In the genomic region with DNA sequence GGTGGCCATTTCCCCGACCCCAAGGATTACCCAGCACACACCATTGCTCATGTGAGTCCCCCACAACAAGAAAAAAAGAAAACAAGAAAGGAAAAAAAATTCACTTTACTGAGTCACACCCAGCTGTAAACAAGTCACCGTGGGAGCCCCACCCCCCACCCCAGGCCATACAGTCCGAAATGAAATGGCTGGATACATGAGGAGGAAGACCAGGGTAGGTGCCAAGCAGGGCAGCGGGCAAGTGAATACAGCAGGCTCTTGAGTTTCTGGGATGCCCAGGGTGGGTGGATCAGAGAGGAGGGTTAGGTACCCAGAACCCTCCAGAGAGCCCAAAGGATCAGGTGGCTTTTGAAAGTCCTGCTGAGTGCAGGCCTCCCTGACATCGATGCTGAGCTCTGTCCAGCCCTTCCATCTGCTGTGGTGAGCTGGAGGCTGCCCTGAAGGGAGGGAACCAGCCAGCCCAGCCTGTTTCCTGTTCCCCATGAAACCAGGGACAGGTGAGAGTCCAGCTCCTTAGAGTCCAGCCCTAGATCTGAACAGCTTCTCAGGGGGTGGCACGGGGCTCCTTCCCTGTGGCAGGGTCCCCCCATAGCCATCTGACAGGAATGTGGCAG, we compare ENCODE assay signal across 10 mouse cellular contexts. TPM values are rescaled to one million over a fixed set of nuclear protein-coding genes. Genes with fewer than 3 reads are reported as not detected.
DNase-seq lines count a peak whose midpoint lies in the region; ATAC-seq and TF ChIP-seq lines count a peak whose summit lies in the region.
"Had no signal": no experiment of that assay in that cellular context is flagged by ENCODE, and none has a peak within 500 bp of the region (broad histone marks: within the 10 kb centered on the region; RNA-seq: fewer than 3 reads in every experiment).

No protein-coding gene starts in this region.

- WGBS in embryonic facial prominence, embryonic 15.5 days = 17% methylated on average over 6 of the region's 6 CpGs
- WGBS in limb, embryonic 14.5 days = 16% methylated on average over 6 of the region's 6 CpGs

- peaks cover 32% of the 10 kb centered on the region for H3K36me3 ChIP-seq in ES-E14 (ENCODE audit: control insufficient read depth, insufficient read depth, low read length, poor library complexity, severe bottlenecking)
- H3K36me3 ChIP-seq in embryonic facial prominence, embryonic 15.5 days = peaks cover 39% of the 10 kb centered on the region
- peaks cover 42% of the 10 kb centered on the region for H3K36me3 ChIP-seq in limb, embryonic 14.5 days (ENCODE audit: control insufficient read depth, insufficient read depth, low read length)

- peaks cover 9 to 37% of the 10 kb centered on the region in 2 experiments; a peak in 3 of 4 replicates for H3K4me1 ChIP-seq in ES-E14 (ENCODE audit: control insufficient read depth in 2 of 2, insufficient read depth in 2 of 2, low read length in 2 of 2, poor library complexity in 1 of 2)
- H3K4me1 ChIP-seq in embryonic facial prominence, embryonic 15.5 days = peaks cover 41% of the 10 kb centered on the region
- H3K4me1 ChIP-seq in limb, embryonic 14.5 days (ENCODE audit: control insufficient read depth, insufficient read depth, low read length) = peaks cover 22% of the 10 kb centered on the region

- in situ Hi-C loops in ES-E14 (cut with MboI; ENCODE audit: low sequenced_read_pairs in 2 of 2, unreplicated experiment in 2 of 2) = no loop called here

- H3K9ac ChIP-seq in ES-E14 (ENCODE audit: insufficient read depth, low read depth, low read length, poor library complexity, severe bottlenecking) = peak overlapping the region; percentile 36; the same call in 1 of the 2 replicates
- H3K9ac ChIP-seq in embryonic facial prominence, embryonic 15.5 days = no peak overlapping the region
- H3K9ac ChIP-seq in limb, embryonic 14.5 days (ENCODE audit: low read depth, low read length, severe bottlenecking) = peak overlapping the region; percentile 99; the same call in 1 of the 2 replicates

- H3K4me3 ChIP-seq in ES-E14 (ENCODE audit: insufficient read depth in 1 of 2, low read depth in 1 of 2, low read length in 2 of 2, poor library complexity in 1 of 2, severe bottlenecking in 1 of 2) = peak overlapping the region in 1 of 2 experiments; percentile 17; a peak in 1 of 4 replicates
- H3K4me3 ChIP-seq in embryonic facial prominence, embryonic 15.5 days (replicated peaks) = no peak overlapping the region
- H3K4me3 ChIP-seq in limb, embryonic 14.5 days (replicated peaks; ENCODE audit: low read length) = 0 out of 2 replicates have a peak overlapping the region, but pooled peaks have one; percentile 73

- peak; percentile 14 for DNase-seq in gastrocnemius, postnatal 10 days
- no peak for DNase-seq in gastrocnemius, postnatal 4 days (ENCODE audit: low spot score in 2 of 2)
- DNase-seq in ES-E14 (ENCODE audit: low read depth, low spot score) = no peak
- no peak for DNase-seq in limb, embryonic 14.5 days (ENCODE audit: low spot score)
- no peak for DNase-seq in frontal cortex, postnatal 25 days (ENCODE audit: low spot score in 2 of 2)
- no peak for DNase-seq in kidney, adult 9 months

- peak overlapping the region; percentile 63 for H3K27ac ChIP-seq in ES-E14 (ENCODE audit: insufficient read depth, low read depth, low read length, poor library complexity, severe bottlenecking)
- H3K27ac ChIP-seq in embryonic facial prominence, embryonic 15.5 days (replicated peaks) = peak overlapping the region; percentile 35; the same call in 1 of the 2 replicates
- peak overlapping the region; percentile 99; the same call in 1 of the 2 replicates for H3K27ac ChIP-seq in limb, embryonic 14.5 days (replicated peaks; ENCODE audit: low read depth, low read length)

- no peaks in the 10 kb centered on the region for H3K9me3 ChIP-seq in ES-E14 (ENCODE audit: control insufficient read depth, insufficient read depth, low read depth, low read length)
- H3K9me3 ChIP-seq in embryonic facial prominence, embryonic 15.5 days (replicated peaks) = no peaks in the 10 kb centered on the region
- H3K9me3 ChIP-seq in limb, embryonic 14.5 days (ENCODE audit: control insufficient read depth, low read length) = no peaks in the 10 kb centered on the region

- no peak for TF ChIP-seq POLR2A in limb, embryonic 14.5 days (IDR thresholded peaks at IDR 0.05; ENCODE audit: borderline replicate concordance, extremely low read depth, insufficient read depth, insufficient read length)

- peak overlapping the region; percentile 78 for H3K4me2 ChIP-seq in embryonic facial prominence, embryonic 15.5 days (replicated peaks)
- H3K4me2 ChIP-seq in limb, embryonic 14.5 days (replicated peaks; ENCODE audit: low read depth, low read length, severe bottlenecking) = peak overlapping the region; percentile 81

- no peak for ATAC-seq in embryonic facial prominence, embryonic 15.5 days (ENCODE audit: insufficient number of reproducible peaks, low FRiP score, low TSS enrichment, low read depth)
- ATAC-seq in limb, embryonic 14.5 days (ENCODE audit: low FRiP score, low read depth) = no peak
- no peak for ATAC-seq in megakaryocyte, adult 5-6 weeks (ENCODE audit: poor library complexity, severe bottlenecking)

- H3K27me3 ChIP-seq in embryonic facial prominence, embryonic 15.5 days = no peaks in the 10 kb centered on the region
- no peaks in the 10 kb centered on the region for H3K27me3 ChIP-seq in limb, embryonic 14.5 days (ENCODE audit: control insufficient read depth, insufficient read depth, low read length)

TF ChIP-seq in ES-E14, 5 proteins besides CTCF, POLR2A, EP300 and RAD21:
- no peak for TF ChIP-seq MAFK (IDR thresholded peaks at IDR 0.05; ENCODE audit: insufficient read depth, low read depth, low read length)
- TF ChIP-seq ZC3H11A (IDR thresholded peaks at IDR 0.05; ENCODE audit: borderline replicate concordance, low read depth, low read length) = no peak
- TF ChIP-seq CHD2 (IDR thresholded peaks at IDR 0.05; ENCODE audit: low read depth, low read length) = no peak
- no peak for TF ChIP-seq HCFC1 (IDR thresholded peaks at IDR 0.05; ENCODE audit: borderline replicate concordance, insufficient read depth, low read length)
- TF ChIP-seq ZNF384 (IDR thresholded peaks at IDR 0.05; ENCODE audit: low read depth, low read length) = no peak

RNA-seq across cellular contexts. Expression of a gene that starts 0.7 kb away (rescaled TPM):
- 10 to 100 TPM; 43.3 to 55.2 TPM for total RNA-seq in gastrocnemius, postnatal 10 days (2021)
- 100 to 1,000 TPM; 130 to 135 TPM for total RNA-seq in gastrocnemius, postnatal 4 days (2021)
- total RNA-seq in ES-E14 (2012; rRNA removed) = 345 and 362 TPM in 2 replicates
- polyA plus RNA-seq in embryonic facial prominence, embryonic 15.5 days (2015; fragmentation: Nextera tagmentation; extraction: Ambion mirVana) = 879 and 898 TPM in 2 replicates
- 1,140 and 1,381 TPM in 2 replicates for polyA plus RNA-seq in limb, embryonic 14.5 days (2012; rRNA removed)
- polyA plus RNA-seq in limb, embryonic 14.5 days (2014; fragmentation: Nextera tagmentation; extraction: Ambion mirVana) = 1,171 and 1,392 TPM in 2 replicates
- total RNA-seq in megakaryocyte, adult 5-6 weeks (2015) = 1.3 and 2.2 TPM in 2 replicates
- not detected in 2 replicates for total RNA-seq in megakaryocyte, adult 5-6 weeks (2017)

RNA-seq across cellular contexts. Expression of a gene that starts 5.8 kb away (rescaled TPM):
- total RNA-seq in gastrocnemius, postnatal 10 days (2021) = under 1 TPM in 1 of 2 experiments, not detected in 1; 0.16 TPM
- total RNA-seq in gastrocnemius, postnatal 4 days (2021) = under 1 TPM; 0.32 to 0.36 TPM
- total RNA-seq in ES-E14 (2012; rRNA removed) = 5.6 and 9.5 TPM in 2 replicates
- 0.25 and 0.49 TPM in 2 replicates for polyA plus RNA-seq in embryonic facial prominence, embryonic 15.5 days (2015; fragmentation: Nextera tagmentation; extraction: Ambion mirVana)
- polyA plus RNA-seq in limb, embryonic 14.5 days (2012; rRNA removed) = 0.47 and 0.88 TPM in 2 replicates
- polyA plus RNA-seq in limb, embryonic 14.5 days (2014; fragmentation: Nextera tagmentation; extraction: Ambion mirVana) = 0.17 and 0.32 TPM in 2 replicates
- not detected in 2 replicates for total RNA-seq in megakaryocyte, adult 5-6 weeks (2015)
- total RNA-seq in megakaryocyte, adult 5-6 weeks (2017) = not detected in 2 replicates

RNA-seq across cellular contexts. Expression of a gene that starts 12.7 kb away (rescaled TPM):
- not detected for total RNA-seq in gastrocnemius, postnatal 10 days (2021)
- not detected for total RNA-seq in gastrocnemius, postnatal 4 days (2021)
- total RNA-seq in ES-E14 (2012; rRNA removed) = 0.18 and 0.79 TPM in 2 replicates
- polyA plus RNA-seq in embryonic facial prominence, embryonic 15.5 days (2015; fragmentation: Nextera tagmentation; extraction: Ambion mirVana) = 0.67 and 0.79 TPM in 2 replicates
- polyA plus RNA-seq in limb, embryonic 14.5 days (2012; rRNA removed) = 0.05 TPM in 1 of 2 replicates, not detected in the other
- polyA plus RNA-seq in limb, embryonic 14.5 days (2014; fragmentation: Nextera tagmentation; extraction: Ambion mirVana) = 0.37 and 0.56 TPM in 2 replicates
- total RNA-seq in megakaryocyte, adult 5-6 weeks (2015) = not detected in 2 replicates
- 0.69 TPM in 1 of 2 replicates, not detected in the other for total RNA-seq in megakaryocyte, adult 5-6 weeks (2017)
- total RNA-seq: left cerebral cortex, postnatal 10 days had no signal
- polyA plus RNA-seq: spleen, adult 2 months had no signal

RNA-seq across cellular contexts. Expression of a gene that starts 42.8 kb away (rescaled TPM):
- 10 to 100 TPM; 60.5 to 84.3 TPM for total RNA-seq in gastrocnemius, postnatal 10 days (2021)
- 100 to 1,000 TPM in 1 of 2 experiments, 10 to 100 TPM in 1; 96.0 to 121 TPM for total RNA-seq in gastrocnemius, postnatal 4 days (2021)
- total RNA-seq in ES-E14 (2012; rRNA removed) = 47.0 and 59.0 TPM in 2 replicates
- 36.3 and 39.9 TPM in 2 replicates for polyA plus RNA-seq in embryonic facial prominence, embryonic 15.5 days (2015; fragmentation: Nextera tagmentation; extraction: Ambion mirVana)
- 97.1 and 109 TPM in 2 replicates for polyA plus RNA-seq in limb, embryonic 14.5 days (2012; rRNA removed)
- polyA plus RNA-seq in limb, embryonic 14.5 days (2014; fragmentation: Nextera tagmentation; extraction: Ambion mirVana) = 40.4 and 42.4 TPM in 2 replicates
- total RNA-seq in megakaryocyte, adult 5-6 weeks (2015) = 94.1 and 114 TPM in 2 replicates
- total RNA-seq in megakaryocyte, adult 5-6 weeks (2017) = 66.4 and 80.4 TPM in 2 replicates

Comparison
In these comparisons a context has a peak if more than half of its experiments do, and no peak if none do; other contexts are left out.
1. H3K27ac ChIP-seq: peak in every context shown above with its lines; median percentile 99 in limb, embryonic 14.5 days; 63 in ES-E14; 35 in embryonic facial prominence, embryonic 15.5 days.
2. RNA of a gene that starts 0.7 kb away (total RNA-seq): 345 to 362 TPM in ES-E14, 130 to 135 TPM in gastrocnemius, postnatal 4 days and 43.3 to 55.2 TPM in gastrocnemius, postnatal 10 days; 1.3 to 2.2 TPM in megakaryocyte, adult 5-6 weeks; every median in the first group is over 10 times any median in the second.